Mouse (Mus musculus): ENCODE data around the gene Rbm5. TPM values are rescaled to one million over a fixed set of nuclear protein-coding genes. Genes with fewer than 3 reads are reported as not detected.

Gene Rbm5
- total RNA-seq, 2 experiments from 2014 or later, result 34.3 to 40.5 TPM

GRCm38 (mm10) chr9:107734567-107734971 lies 36.2 kb downstream of the Rbm5 start:
- no peak for DNase-seq (ENCODE audit: low spot score)

- DNase-seq (ENCODE audit: low spot score), result no peak
These were observed 41.1 kb downstream of the Rbm5 start for GRCm38 (mm10) chr9:107729709-107730108.

DNA sequence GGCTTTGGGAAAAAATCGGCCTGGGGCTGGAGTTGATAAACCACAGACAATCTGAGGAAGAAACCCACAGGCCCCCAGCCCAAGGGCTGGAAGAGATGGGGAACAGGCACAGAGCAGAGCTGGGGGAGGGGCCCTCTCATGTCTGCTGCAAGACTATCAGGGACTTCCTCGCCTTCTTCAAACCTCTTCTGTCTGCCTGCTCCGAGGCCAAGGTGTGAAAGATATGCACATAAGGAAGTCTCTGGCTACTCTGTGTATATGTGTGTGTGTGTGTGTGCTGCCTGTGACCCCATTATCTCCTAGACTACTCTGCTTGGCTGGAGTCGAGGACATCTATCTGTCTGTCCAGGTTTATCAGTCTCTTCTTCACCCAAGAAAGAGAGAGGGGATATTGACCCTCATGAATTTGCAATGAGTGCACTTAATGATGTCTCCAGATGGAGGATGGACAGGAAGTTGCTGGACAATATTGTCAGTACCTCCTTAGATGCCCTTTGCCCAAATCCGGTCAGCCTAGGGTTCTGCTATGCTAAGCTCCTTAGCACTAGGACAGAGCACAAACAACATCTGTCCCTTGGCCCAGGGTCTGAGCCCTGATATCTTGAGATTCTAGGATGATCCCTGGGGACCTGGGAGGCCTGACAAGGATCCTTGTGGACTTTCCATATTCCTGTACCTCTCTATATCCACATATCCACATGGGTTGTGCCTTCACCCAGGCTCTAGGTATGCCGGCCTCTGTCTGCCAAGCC lies 41.7 kb downstream of the Rbm5 start:
- no peak for DNase-seq (ENCODE audit: low spot score)

DNA sequence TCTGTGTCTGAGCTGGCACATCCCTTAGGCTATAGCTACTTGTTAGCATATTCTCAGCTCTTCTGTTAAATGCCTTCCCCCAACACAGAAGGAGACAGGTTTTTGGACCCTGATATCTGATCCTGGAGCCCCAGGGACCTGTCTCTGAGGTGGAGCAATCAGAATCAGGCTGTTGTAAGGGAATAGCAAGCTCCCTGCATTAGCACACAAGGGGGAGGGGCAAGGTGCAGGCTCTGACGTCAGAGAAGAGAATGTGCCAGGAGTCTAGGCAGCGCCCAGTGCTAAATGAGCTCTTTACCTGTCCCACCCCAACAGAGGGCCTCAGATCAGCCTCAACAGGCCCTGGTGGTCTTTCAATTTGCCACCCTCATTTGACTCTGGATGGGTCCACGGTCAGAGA lies 43.8 kb downstream of the Rbm5 start:
- no peak for DNase-seq (ENCODE audit: low spot score)

DNA sequence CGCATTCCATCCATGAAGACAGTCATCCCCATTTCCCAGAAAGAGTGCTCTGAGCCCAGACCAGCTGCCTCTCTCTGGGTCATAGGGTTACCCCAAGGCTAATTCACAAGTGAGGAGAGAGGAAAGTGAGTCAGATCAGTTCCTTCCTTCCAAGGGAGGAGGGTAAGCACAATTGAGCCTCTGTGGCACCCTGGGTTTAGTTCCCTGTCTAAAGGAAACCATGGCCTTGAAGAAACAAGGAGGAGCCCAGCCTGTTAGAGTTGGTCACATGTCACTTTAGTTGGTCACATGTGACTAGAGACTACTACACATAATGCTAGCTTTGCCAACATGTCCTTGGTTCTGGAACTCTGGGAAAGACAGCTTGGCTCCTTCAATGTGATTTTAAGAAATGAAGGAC lies 46.0 kb downstream of the Rbm5 start:
- no peak for DNase-seq (ENCODE audit: low spot score)

- no peak for DNase-seq (ENCODE audit: low spot score)
These were observed 46.8 kb downstream of the Rbm5 start for GRCm38 (mm10) chr9:107723794-107724531.

DNA sequence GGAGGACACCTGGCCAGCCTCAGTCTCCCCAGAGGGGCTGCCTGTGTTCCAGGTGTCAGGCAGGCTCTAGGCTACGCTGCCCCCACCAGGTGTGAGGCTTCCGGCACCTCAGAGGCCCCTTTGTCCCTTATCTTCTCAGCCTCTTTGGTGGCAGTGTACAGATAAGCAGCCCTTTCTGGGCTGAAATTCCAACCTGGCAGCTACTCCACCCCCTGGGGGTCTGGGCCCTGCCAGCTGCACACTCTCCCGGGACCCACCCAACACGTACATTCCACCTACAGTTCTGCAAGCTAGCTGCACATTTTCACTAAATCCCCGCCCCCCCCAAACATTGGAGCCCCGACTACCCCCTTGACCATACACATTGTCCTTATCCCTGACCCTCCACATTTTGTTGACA lies 47.5 kb downstream of the Rbm5 start:
- DNase-seq (ENCODE audit: low spot score), result no peak

GRCm38 (mm10) chr9:107718781-107719540 lies 51.8 kb downstream of the Rbm5 start:
- DNase-seq (ENCODE audit: low spot score), result no peak

DNA sequence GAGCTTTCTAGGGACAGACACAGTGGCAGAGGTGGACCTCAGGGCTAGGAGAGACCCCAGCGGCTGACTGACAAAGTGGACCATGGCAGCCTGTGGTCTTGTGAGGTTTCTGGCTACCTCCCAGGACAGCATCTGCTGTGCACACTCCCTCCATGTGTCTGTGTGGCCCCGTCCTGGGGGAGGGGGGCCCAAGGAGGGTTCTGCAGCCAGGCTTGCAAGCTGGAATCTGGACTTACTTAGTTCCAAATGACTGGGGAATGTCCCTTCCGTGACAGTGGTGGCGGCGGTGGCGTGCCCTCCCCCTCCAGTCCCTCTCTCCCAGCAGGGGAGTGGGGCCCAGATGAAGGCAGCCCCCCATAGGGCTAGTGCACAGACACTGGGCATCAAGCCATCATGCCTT lies 53.8 kb downstream of the Rbm5 start:
- no peak for DNase-seq (ENCODE audit: low spot score)

DNA sequence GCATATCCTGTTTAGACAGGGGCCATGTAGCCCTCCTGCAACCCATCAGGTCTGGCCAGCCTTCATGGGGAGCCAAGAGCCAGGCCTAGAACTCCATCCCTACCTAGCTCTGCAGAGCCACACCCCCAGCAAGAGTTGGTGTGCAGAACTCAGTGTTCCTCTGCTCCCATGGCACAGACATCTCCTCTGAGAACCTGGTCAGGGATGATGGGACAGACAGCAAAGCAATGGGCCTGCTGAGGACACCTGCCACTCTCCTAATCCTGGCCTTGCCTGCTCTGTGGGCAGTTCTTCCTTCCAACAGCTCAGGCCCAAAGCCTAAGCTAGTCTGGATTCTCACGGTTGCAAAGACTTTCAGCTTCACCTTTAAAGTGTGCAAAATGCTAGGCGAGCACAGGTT lies 55.2 kb downstream of the Rbm5 start:
- DNase-seq (ENCODE audit: low spot score), result no peak

DNA sequence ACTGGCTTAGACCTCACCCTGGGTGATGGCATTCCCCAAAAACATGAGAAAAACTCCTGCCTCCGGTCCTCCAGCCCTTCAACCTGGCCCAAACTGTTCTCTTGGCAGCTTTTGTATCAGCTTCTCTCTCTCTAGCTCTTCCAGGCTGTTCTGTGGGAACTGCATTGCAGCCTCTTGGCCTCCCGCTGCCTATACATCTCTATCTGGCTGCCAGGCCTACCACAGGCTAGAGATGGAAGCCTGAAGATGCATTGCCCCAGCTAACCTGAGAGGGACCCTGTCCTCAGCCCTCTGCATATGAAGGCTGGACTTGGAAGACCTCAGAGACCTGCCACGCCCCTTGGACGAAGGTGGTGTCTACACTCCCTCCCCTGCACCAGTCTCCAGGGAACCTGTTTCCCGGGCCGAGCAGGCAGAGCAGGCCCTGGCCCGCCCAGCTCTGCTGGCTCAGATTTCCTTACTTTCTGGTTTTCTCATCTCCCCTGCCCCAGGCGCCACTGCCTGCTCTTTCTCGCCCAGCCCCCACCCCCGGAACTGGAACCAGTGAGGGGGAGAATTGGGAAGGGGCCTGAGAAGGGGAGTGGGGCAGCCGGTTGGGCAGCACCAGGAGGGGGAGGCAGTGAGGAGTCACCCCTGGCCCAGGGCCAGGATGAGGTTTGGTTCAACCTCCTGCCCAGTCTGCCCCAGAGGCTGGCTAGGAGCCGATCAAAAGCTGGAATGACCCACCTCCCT lies 56.4 kb downstream of the Rbm5 start:
- peak; percentile 57 for DNase-seq (ENCODE audit: low spot score)

DNA sequence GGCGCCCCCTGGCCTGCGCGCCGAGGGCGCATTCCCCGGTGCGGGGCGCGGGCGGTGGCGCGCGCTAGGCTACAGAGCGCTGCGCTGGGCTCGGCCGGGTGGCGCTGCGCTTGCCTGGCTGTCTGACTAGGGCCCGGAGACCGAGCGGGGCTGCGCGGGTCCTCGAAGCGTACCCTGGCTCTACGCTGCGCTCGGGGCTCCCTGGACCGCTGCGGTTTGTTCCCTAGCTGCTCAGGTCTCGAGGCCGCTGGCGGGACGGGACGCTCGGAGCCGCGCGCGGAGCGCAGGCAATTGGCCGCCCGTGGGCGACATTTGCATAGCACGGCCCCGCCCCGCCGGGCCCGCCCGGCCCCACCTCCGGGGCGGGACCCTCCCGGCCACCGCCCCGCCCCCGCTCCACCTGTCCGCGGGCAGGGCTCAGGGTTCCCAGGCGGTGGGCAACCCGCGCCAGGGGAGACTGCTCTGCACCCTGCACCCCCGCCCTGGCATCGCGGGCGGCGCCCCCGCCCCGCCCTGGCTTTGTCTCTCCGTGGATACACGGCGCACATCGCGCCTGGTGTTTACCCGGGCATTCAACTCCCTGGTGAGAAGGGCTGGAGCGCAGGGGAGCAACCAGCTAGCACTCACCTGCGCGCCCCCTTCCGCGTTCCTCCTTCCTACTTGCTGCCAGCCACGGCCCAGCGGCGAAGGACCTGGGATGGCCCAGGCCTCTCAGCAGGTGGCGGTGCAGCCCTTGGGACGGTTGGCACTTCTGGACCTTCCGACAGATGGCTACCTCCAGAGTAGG lies 60.9 kb downstream of the Rbm5 start, which contains the start of gene Sema3f:
Gene Sema3f, minus strand, starts transcription at position 779 of the 787 bp plus-strand sequence.
- DNase-seq (ENCODE audit: low spot score), result peak; percentile 74

DNA sequence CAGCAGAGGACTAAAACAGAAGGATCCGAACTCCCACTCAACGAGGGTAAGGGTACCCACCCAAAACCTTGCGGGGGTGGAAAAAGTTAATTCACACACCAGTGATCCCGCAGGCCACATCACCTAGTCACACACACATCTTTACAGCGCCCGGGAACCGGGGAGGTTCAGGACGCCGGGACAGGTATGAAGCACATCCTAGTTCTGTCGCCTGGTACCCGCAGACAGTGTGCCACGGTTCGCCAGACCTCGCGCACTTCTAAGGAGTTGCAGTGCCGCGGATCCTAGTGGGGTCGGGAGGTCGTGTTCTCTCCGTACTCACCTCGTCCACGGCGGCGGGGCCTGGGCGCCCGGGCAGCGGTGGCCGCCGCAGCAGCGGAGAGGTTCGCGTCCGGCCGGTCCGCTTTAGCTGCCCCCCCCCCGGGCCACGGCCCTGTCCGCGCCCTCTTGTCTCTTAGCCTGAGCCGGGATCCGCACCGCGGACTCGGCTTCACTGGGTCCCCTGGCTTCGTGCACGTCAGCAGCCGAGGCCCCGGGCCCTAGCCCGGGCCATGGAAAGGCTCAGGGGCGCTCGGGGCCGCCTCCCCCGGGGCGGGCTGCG lies 61.6 kb downstream of the Rbm5 start:
- DNase-seq (ENCODE audit: low spot score), result no peak

DNA sequence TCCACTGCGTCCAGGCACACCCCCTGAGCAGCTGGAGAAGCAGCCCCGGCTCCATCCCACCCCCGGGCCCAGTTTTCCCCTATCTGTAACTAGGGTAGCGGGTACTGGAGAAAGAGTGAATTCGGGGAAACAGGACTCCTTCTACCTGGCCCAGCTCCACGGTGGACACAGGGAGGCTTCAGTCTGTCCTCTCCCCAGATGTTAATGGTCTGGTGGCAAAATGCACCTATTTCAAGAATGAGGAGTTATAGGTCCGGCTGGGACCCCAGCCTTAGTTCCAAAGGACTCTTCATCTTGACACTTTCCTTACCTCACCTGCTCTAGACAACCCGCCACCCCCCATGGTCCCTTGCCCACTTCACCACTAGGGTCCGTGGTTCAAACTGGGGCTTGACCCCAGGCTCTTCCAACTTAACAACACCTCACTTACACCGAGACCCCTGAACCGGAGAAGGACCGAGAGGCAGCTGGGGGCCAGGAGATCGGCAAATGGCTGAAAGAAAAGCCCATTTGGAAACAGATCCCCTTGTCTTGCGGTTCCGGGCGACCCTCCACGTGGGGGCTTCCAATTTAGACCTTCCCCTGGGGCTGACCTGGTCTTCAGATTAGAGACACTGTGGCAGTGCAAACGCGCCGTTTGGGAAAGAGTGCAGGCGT lies 62.2 kb downstream of the Rbm5 start:
- DNase-seq (ENCODE audit: low spot score), result no peak

GRCm38 (mm10) chr9:107707701-107708438 lies 62.9 kb downstream of the Rbm5 start:
- DNase-seq (ENCODE audit: low spot score), result no peak

GRCm38 (mm10) chr9:107706781-107707211 lies 64.0 kb downstream of the Rbm5 start:
- DNase-seq (ENCODE audit: low spot score), result no peak

DNA sequence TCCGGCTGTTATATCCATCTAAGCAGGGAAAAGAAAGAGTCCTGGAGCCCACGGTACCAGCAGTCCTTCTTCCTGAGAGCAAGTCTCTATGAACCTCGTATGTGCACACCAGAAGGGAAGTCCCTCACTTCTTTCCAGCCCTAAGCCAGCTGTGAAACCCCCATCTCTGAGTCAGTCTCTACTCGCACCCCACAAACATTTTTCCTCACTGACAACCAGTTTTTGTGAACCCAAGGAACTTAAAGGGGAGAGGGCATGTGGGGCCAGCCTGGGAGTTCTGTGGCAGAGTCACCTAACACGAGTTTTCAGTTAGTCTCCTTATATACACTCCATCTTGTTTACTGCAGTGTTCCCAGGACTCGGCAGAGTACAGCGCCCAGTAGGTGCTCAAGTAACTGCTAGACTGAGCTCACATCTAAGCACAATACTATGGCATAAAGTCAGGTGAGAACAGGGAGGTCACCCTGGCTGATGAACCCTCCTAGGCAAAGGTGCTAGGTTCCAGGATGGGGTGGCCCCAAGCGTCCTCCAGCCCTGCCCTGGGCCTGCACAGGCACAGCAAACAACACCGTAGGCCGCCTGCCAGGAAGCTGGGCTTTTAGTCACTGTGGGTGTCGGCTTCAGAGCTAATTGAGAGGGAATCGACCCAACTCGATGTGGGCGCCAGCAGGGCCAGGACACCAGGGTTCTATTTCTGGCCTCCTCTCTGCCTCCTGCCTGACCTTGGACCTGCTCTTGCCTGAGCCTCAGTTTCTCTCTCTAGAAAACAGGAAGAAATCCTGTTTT lies 67.3 kb downstream of the Rbm5 start:
- peak; percentile 81 for DNase-seq (ENCODE audit: low spot score)

DNA sequence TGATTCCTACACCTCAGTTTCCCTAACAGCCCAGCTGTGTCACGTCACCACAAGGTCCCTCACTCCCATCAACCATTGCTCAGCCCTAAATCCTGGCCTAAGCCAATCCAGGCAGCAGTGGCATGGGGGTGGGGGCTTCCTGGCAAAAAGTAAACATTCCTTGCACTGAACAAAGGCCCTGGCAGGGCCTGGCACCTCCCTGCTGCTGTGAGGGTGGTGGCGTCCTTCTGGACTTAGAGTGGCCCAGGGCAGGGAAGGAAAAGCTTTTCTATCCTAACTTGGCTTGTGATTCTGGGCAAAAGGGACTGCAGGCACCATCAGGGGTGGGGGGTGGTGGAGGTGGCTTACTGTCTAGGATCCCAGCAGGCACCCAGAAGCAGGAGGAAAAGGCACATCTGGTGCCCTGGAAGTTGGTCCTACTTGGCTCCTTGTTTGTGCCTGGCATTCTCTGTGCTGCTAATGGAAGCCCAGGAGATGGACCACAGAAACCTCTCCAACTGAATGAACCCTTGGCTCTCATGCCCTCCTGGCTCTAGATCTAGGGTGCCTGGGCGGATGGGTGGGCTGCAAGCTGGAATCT lies 68.1 kb downstream of the Rbm5 start:
- no peak for DNase-seq (ENCODE audit: low spot score)
